Mouse (Mus musculus) hindbrain, embryonic 14.5 days (tissue): ENCODE data around the gene Defb33. TPM values are rescaled to one million over a fixed set of nuclear protein-coding genes. Genes with fewer than 3 reads are reported as not detected.

Experiments
- polyA plus RNA-seq: library from polyadenylated mRNA; unstranded; fragments of >200 nt; fragmentation: Nextera tagmentation; extraction: Ambion mirVana; gene quantifications from 2 replicates; pipeline ENCODE4 v1.2.1, GENCODE M21; 2014

Defb33 gene
- polyA plus RNA-seq, 1 experiment from 2014 or later, result not detected

Other genes starting within 250 kb of the Defb33 start
- gene Gm15056, start 10.0 kb downstream of the Defb33 start, polyA plus RNA-seq, result not detected in 2 replicates
- not detected in 2 replicates for gene Gm6040, start 29.4 kb downstream of the Defb33 start, polyA plus RNA-seq
- not detected in 2 replicates for gene AY761185, start 52.0 kb downstream of the Defb33 start, polyA plus RNA-seq
- not detected in 2 replicates for gene Defa21, start 132.9 kb downstream of the Defb33 start, polyA plus RNA-seq
- not detected in 2 replicates for gene Defa23, start 162.4 kb downstream of the Defb33 start, polyA plus RNA-seq
- gene Defa35, start 172.4 kb downstream of the Defb33 start, polyA plus RNA-seq, result not detected in 2 replicates
- not detected in 2 replicates for gene Defa25, start 191.8 kb downstream of the Defb33 start, polyA plus RNA-seq
- gene Gm14851, start 203.4 kb downstream of the Defb33 start, polyA plus RNA-seq, result not detected in 2 replicates
- gene Defa30, start 242.0 kb downstream of the Defb33 start, polyA plus RNA-seq, result not detected in 2 replicates